Comparison of ENCODE assay signal across 25 mouse cellular contexts in the genomic region with DNA sequence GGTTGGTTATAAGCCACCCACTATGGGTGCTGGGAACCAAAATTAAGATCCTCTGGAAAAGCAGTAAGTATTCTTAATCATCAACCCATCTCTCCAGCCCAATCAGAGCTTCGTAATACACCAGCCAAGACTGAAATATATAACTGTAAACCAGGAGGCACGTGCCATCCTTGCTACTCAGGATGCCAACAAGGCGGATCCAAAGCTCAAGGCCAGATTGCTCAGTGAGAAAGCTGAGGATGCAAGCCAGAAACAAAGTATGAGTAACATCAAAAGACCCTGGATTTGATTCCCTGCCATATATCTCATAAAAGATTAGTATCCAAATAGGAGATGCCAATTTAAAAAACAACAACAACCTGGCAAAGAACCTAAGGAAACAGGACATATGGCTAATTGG. TPM values are rescaled to one million over a fixed set of nuclear protein-coding genes. Genes with fewer than 3 reads are reported as not detected.
DNase-seq lines count a peak whose midpoint lies in the region; ATAC-seq and TF ChIP-seq lines count a peak whose summit lies in the region.
"Had no signal": no experiment of that assay in that cellular context is flagged by ENCODE, and none has a peak within 500 bp of the region (broad histone marks: within the 10 kb centered on the region; RNA-seq: fewer than 3 reads in every experiment).

No protein-coding gene starts in this region.

- H3K4me3 ChIP-seq in forebrain, embryonic 14.5 days (ENCODE audit: low read depth, low read length), result no peak overlapping the region
- H3K4me3 ChIP-seq in forebrain, embryonic 10.5 days, result no peak overlapping the region
- H3K4me3 ChIP-seq in liver, adult 2 months (ENCODE audit: insufficient read depth, low read depth, low read length), result no peak overlapping the region
- no peak overlapping the region for H3K4me3 ChIP-seq in liver, postnatal 0 days (ENCODE audit: low read depth, low read length)
- H3K4me3 ChIP-seq: embryonic facial prominence, embryonic 15.5 days; heart, adult 2 months; heart, embryonic 13.5 days; neural tube, embryonic 15.5 days had no signal

- no peak overlapping the region for H3K4me2 ChIP-seq in forebrain, embryonic 14.5 days (ENCODE audit: low read length)
- H3K4me2 ChIP-seq in liver, postnatal 0 days (ENCODE audit: low read depth, low read length), result no peak overlapping the region
- H3K4me2 ChIP-seq: embryonic facial prominence, embryonic 15.5 days; heart, embryonic 13.5 days; liver, embryonic 11.5 days; midbrain, embryonic 11.5 days; neural tube, embryonic 15.5 days had no signal

- no peak for TF ChIP-seq CTCF in liver, adult 2 months (IDR thresholded peaks at IDR 0.05; ENCODE audit: low read depth, low read length)
- TF ChIP-seq CTCF in liver, postnatal 0 days (IDR thresholded peaks at IDR 0.05; ENCODE audit: low read depth), result no peak
- no peak for TF ChIP-seq CTCF in brain, embryonic 14.5 days (IDR thresholded peaks at IDR 0.05; ENCODE audit: borderline replicate concordance, extremely low read depth, insufficient read depth, insufficient read length)

- DNase-seq in forebrain, embryonic 14.5 days (ENCODE audit: low spot score), result peak; percentile 83
- no peak for DNase-seq in forebrain, embryonic 10.5 days (ENCODE audit: extremely low spot score, low spot score)
- peak; percentile 32 for DNase-seq in liver, adult 2 months (ENCODE audit: extremely low read depth, low read depth, low spot score)
- no peak for DNase-seq in liver, postnatal 0 days
- DNase-seq in brain, embryonic 14.5 days (ENCODE audit: low read depth), result peak; percentile 82
- DNase-seq in thymus, postnatal 4 days, result no peak
- DNase-seq in gastrocnemius, postnatal 25 days, result no peak
- DNase-seq: cerebellum, adult 9-10 months; gastrocnemius, postnatal 36 days; heart, adult 2 months; heart, postnatal 14 days; kidney, postnatal 14 days; layer of hippocampus, postnatal 36 days; lung, adult 18-20 months; lung, postnatal 10 days; thymus, adult 2 months had no signal

- H3K9ac ChIP-seq in forebrain, embryonic 14.5 days (ENCODE audit: low read length), result no peak overlapping the region
- H3K9ac ChIP-seq in liver, adult 2 months (ENCODE audit: low read depth, low read length), result no peak overlapping the region
- no peak overlapping the region for H3K9ac ChIP-seq in liver, postnatal 0 days (replicated peaks)
- H3K9ac ChIP-seq: embryonic facial prominence, embryonic 15.5 days; heart, embryonic 13.5 days; neural tube, embryonic 15.5 days had no signal

- no peak for TF ChIP-seq EP300 in liver, postnatal 0 days (IDR thresholded peaks at IDR 0.05; ENCODE audit: low read depth)

- 75% methylated on average over 3 of the region's 3 CpGs for WGBS in forebrain, embryonic 14.5 days
- WGBS in forebrain, embryonic 10.5 days, result 94% methylated on average over 3 of the region's 3 CpGs
- WGBS in liver, adult 2 months, result 79% methylated on average over 3 of the region's 3 CpGs
- 92% methylated on average over 3 of the region's 3 CpGs for WGBS in liver, postnatal 0 days (ENCODE audit: insufficient replicate concordance)

- H3K27ac ChIP-seq in forebrain, embryonic 14.5 days (ENCODE audit: low read depth, low read length), result no peak overlapping the region
- H3K27ac ChIP-seq in forebrain, embryonic 10.5 days, result no peak overlapping the region
- no peak overlapping the region for H3K27ac ChIP-seq in liver, adult 2 months (replicated peaks; ENCODE audit: insufficient read depth, low read depth, low read length)
- H3K27ac ChIP-seq in liver, postnatal 0 days (ENCODE audit: low read depth), result no peak overlapping the region
- H3K27ac ChIP-seq: embryonic facial prominence, embryonic 15.5 days; heart, adult 2 months; heart, embryonic 13.5 days; hindbrain, postnatal 0 days; neural tube, embryonic 15.5 days had no signal

- no peak for TF ChIP-seq POLR2A in liver, adult 2 months (IDR thresholded peaks at IDR 0.05; ENCODE audit: extremely low read depth, insufficient read depth, low read length)
- no peak for TF ChIP-seq POLR2A in brain, embryonic 14.5 days (IDR thresholded peaks at IDR 0.05; ENCODE audit: borderline replicate concordance, extremely low read depth, insufficient read depth, insufficient read length, poor library complexity, severe bottlenecking)

- ATAC-seq in forebrain, embryonic 14.5 days, result peak; percentile 74; the same call in 1 of the 2 replicates
- ATAC-seq in liver, postnatal 0 days, result no peak
- ATAC-seq: CD4-positive, CD25-positive, alpha-beta regulatory T cell, adult 4 months; hindbrain, postnatal 0 days; intestine, embryonic 16.5 days; Patski had no signal

- H3K27me3 ChIP-seq in forebrain, embryonic 14.5 days (replicated peaks; ENCODE audit: control insufficient read depth, insufficient read depth, low read length), result no peaks in the 10 kb centered on the region
- H3K27me3 ChIP-seq in forebrain, embryonic 10.5 days (ENCODE audit: poor library complexity, severe bottlenecking), result no peaks in the 10 kb centered on the region
- no peaks in the 10 kb centered on the region for H3K27me3 ChIP-seq in liver, adult 2 months (ENCODE audit: control insufficient read depth, insufficient read depth, low read length)
- H3K27me3 ChIP-seq in liver, postnatal 0 days (ENCODE audit: insufficient read depth, low read length), result no peaks in the 10 kb centered on the region
- H3K27me3 ChIP-seq: embryonic facial prominence, embryonic 15.5 days; heart, embryonic 13.5 days; neural tube, embryonic 15.5 days; Patski had no signal

- no peaks in the 10 kb centered on the region; the same call in 1 of the 2 replicates for H3K9me3 ChIP-seq in forebrain, embryonic 14.5 days (replicated peaks; ENCODE audit: control insufficient read depth, low read length)
- no peaks in the 10 kb centered on the region for H3K9me3 ChIP-seq in forebrain, embryonic 10.5 days
- no peaks in the 10 kb centered on the region for H3K9me3 ChIP-seq in liver, postnatal 0 days (ENCODE audit: low read length)
- H3K9me3 ChIP-seq: embryonic facial prominence, embryonic 15.5 days; heart, embryonic 13.5 days; neural tube, embryonic 15.5 days had no signal

- H3K4me1 ChIP-seq in forebrain, embryonic 14.5 days (ENCODE audit: control insufficient read depth, insufficient read depth, low read length), result no peaks in the 10 kb centered on the region
- no peaks in the 10 kb centered on the region for H3K4me1 ChIP-seq in forebrain, embryonic 10.5 days
- no peaks in the 10 kb centered on the region for H3K4me1 ChIP-seq in liver, adult 2 months (ENCODE audit: control insufficient read depth, insufficient read depth, low read length)
- H3K4me1 ChIP-seq in liver, postnatal 0 days (ENCODE audit: insufficient read depth), result no peaks in the 10 kb centered on the region
- H3K4me1 ChIP-seq: embryonic facial prominence, embryonic 15.5 days; neural tube, embryonic 15.5 days had no signal

- H3K36me3 ChIP-seq in forebrain, embryonic 14.5 days (ENCODE audit: control insufficient read depth, insufficient read depth, low read length), result peaks cover 9% of the 10 kb centered on the region
- peaks cover 55% of the 10 kb centered on the region for H3K36me3 ChIP-seq in forebrain, embryonic 10.5 days (replicated peaks)
- H3K36me3 ChIP-seq in liver, adult 2 months (ENCODE audit: control insufficient read depth, insufficient read depth, low read length), result peaks cover 23% of the 10 kb centered on the region
- peaks cover 24% of the 10 kb centered on the region for H3K36me3 ChIP-seq in liver, postnatal 0 days (replicated peaks; ENCODE audit: insufficient read depth, low read length)

- H3K79me2 ChIP-seq in liver, adult 2 months (ENCODE audit: control insufficient read depth, insufficient read depth, low read length), result peaks cover 4% of the 10 kb centered on the region; the same call in 1 of the 2 replicates

RNA-seq across cellular contexts. Expression of a gene that starts 31.3 kb away (rescaled TPM):
- 7.2 and 9.3 TPM in 2 replicates for polyA plus RNA-seq in forebrain, embryonic 14.5 days (2014; fragmentation: Nextera tagmentation; extraction: Ambion mirVana)
- 2.3 and 2.9 TPM in 2 replicates for polyA plus RNA-seq in forebrain, embryonic 10.5 days (2016; fragmentation: Nextera tagmentation; extraction: Ambion mirVana)
- total RNA-seq in liver, adult 2 months (2014; rRNA removed), result 7.1 and 9.1 TPM in 2 replicates
- polyA plus RNA-seq in liver, adult 2 months (2012; rRNA removed), result 3.3 and 3.7 TPM in 2 replicates
- 2.7 and 2.8 TPM in 2 replicates for polyA plus RNA-seq in liver, postnatal 0 days (2015; fragmentation: Nextera tagmentation; extraction: Ambion mirVana)
- 10.2 and 12.3 TPM in 2 replicates for polyA plus RNA-seq in brain, embryonic 14.5 days (2012; rRNA removed)
- 10 to 100 TPM; 20.7 to 26.9 TPM for total RNA-seq in gastrocnemius, postnatal 25 days (2021)

Comparison
In these comparisons a context has a peak if more than half of its experiments do, and no peak if none do; other contexts are left out.
1. DNase-seq: peak in forebrain, embryonic 14.5 days (single experiment), liver, adult 2 months (single experiment) and brain, embryonic 14.5 days (single experiment); none in forebrain, embryonic 10.5 days (single experiment), liver, postnatal 0 days (single experiment), thymus, postnatal 4 days (single experiment) and gastrocnemius, postnatal 25 days (single experiment).